Comparison of ENCODE assay signal across 12 mouse cellular contexts in the genomic region with DNA sequence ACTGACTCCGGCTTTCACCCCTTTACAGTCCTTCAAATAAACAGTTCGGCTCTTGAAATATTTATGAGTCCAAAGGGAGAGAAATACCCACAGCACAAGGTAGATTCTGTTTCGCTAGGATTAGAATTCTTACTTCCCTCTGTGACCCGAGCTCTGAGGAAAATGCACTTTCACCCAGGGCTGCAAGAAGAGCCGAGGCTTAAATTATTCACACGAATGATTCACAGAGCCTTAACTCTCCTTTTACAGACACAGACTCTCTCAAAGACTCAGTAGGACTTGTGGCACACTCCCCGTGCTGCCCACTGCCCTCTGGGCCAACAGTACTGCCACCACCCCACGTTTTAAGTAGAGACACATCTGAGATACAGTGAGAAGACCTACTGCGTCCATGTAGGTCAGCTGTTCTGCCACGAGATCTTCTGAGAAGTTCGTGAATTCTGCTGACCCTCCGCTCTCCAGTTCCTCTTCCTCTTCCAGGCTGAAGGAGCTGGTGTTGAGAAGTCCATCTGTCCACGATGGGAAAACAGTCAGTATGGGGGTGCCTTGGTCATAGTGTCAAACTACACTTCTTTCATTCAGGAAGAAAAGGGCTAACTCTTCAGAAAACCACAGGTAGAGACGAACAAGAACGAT.
DNase-seq lines count a peak whose midpoint lies in the region; ATAC-seq and TF ChIP-seq lines count a peak whose summit lies in the region.
"Had no signal": no experiment of that assay in that cellular context is flagged by ENCODE, and none has a peak within 500 bp of the region (broad histone marks: within the 10 kb centered on the region; RNA-seq: fewer than 3 reads in every experiment).

No protein-coding gene starts in this region.

- peaks cover 2% of the 10 kb centered on the region for H3K36me3 ChIP-seq in spleen, adult 2 months (ENCODE audit: control insufficient read depth, insufficient read depth, low read length)
- H3K36me3 ChIP-seq in neural tube, embryonic 15.5 days = peaks cover 5% of the 10 kb centered on the region

- no peak for TF ChIP-seq CTCF in spleen, adult 2 months (IDR thresholded peaks at IDR 0.05; ENCODE audit: extremely low read depth, insufficient read depth, insufficient read length, insufficient replicate concordance)

- no peaks in the 10 kb centered on the region for H3K27me3 ChIP-seq in spleen, adult 2 months (ENCODE audit: control insufficient read depth, insufficient read depth, low read length)
- no peaks in the 10 kb centered on the region for H3K27me3 ChIP-seq in neural tube, embryonic 15.5 days (replicated peaks)
- H3K27me3 ChIP-seq: midbrain, embryonic 13.5 days; neural tube, embryonic 12.5 days had no signal

- peak overlapping the region; percentile 47; the same call in 1 of the 2 replicates for H3K27ac ChIP-seq in spleen, adult 2 months (ENCODE audit: insufficient read depth, low read length)
- no peak overlapping the region for H3K27ac ChIP-seq in neural tube, embryonic 15.5 days (replicated peaks)
- H3K27ac ChIP-seq: midbrain, embryonic 13.5 days; neural tube, embryonic 12.5 days had no signal

- no peak for ATAC-seq in neural tube, embryonic 15.5 days (ENCODE audit: low FRiP score)
- ATAC-seq: CD4-positive, CD25-positive, alpha-beta regulatory T cell, adult 4 months; midbrain, embryonic 13.5 days had no signal

- no peak for TF ChIP-seq POLR2A in spleen, adult 2 months (IDR thresholded peaks at IDR 0.05; ENCODE audit: low read depth, low read length)

- DNase-seq in kidney, adult 11 months = peak; percentile 66
- DNase-seq in kidney, postnatal 10 days = no peak
- no peak for DNase-seq in spleen, adult 2 months (ENCODE audit: low read depth in 1 of 2, low spot score in 2 of 2)
- no peak for DNase-seq in spleen, postnatal 10 days (ENCODE audit: low spot score in 2 of 2)
- peak; percentile 33 to 54 for DNase-seq in kidney, postnatal 36 days
- DNase-seq in c-Kit-positive CD71-positive TER-119-positive erythroid progenitor cells, embryonic 14.5 days (ENCODE audit: low spot score) = no peak
- DNase-seq: cerebellum, postnatal 25 days; layer of hippocampus, postnatal 36 days had no signal

- no peaks in the 10 kb centered on the region for H3K9me3 ChIP-seq in neural tube, embryonic 15.5 days (replicated peaks)
- H3K9me3 ChIP-seq: midbrain, embryonic 13.5 days; neural tube, embryonic 12.5 days had no signal

- H3K9ac ChIP-seq in neural tube, embryonic 15.5 days (replicated peaks) = no peak overlapping the region
- H3K9ac ChIP-seq: midbrain, embryonic 13.5 days; neural tube, embryonic 12.5 days had no signal

- no peak overlapping the region for H3K4me2 ChIP-seq in neural tube, embryonic 15.5 days
- H3K4me2 ChIP-seq: midbrain, embryonic 13.5 days; neural tube, embryonic 12.5 days had no signal

- H3K4me1 ChIP-seq in spleen, adult 2 months (ENCODE audit: control insufficient read depth, insufficient read depth, insufficient read length) = no peaks in the 10 kb centered on the region
- peaks cover 12% of the 10 kb centered on the region for H3K4me1 ChIP-seq in neural tube, embryonic 15.5 days

- WGBS in spleen, adult 2 months = 59% methylated on average over 15 of the region's 15 CpGs
- 73% methylated on average over 15 of the region's 15 CpGs for WGBS in neural tube, embryonic 15.5 days

- H3K4me3 ChIP-seq in spleen, adult 2 months (ENCODE audit: extremely low read depth, insufficient read depth, insufficient read length) = no peak overlapping the region
- no peak overlapping the region for H3K4me3 ChIP-seq in neural tube, embryonic 15.5 days (replicated peaks)
- H3K4me3 ChIP-seq: midbrain, embryonic 13.5 days; neural tube, embryonic 12.5 days had no signal

Comparison
In these comparisons a context has a peak if more than half of its experiments do, and no peak if none do; other contexts are left out.
1. DNase-seq: peak in kidney, adult 11 months (single experiment) and kidney, postnatal 36 days (2 of 2); none in kidney, postnatal 10 days (single experiment), spleen, adult 2 months (0 of 2), spleen, postnatal 10 days (0 of 2) and c-Kit-positive CD71-positive TER-119-positive erythroid progenitor cells, embryonic 14.5 days (single experiment).